Mouse (Mus musculus) 3134 (cell line): ENCODE data around the gene Mthfd1l.
"Not testable (repeated sequence)": the region's sequence is repeated elsewhere in the genome, so short reads cannot be mapped to it uniquely, and the experiment has no call there.

Experiments used
- DNase-seq: peaks from one replicate; pipeline ENCODE4 v3.0.0-alpha.2; 2011; ENCODE audit warnings: low spot score; ENCODE audit not compliant: insufficient read length; ENCODE audit errors: extremely low read depth

Gene Mthfd1l

DNA sequence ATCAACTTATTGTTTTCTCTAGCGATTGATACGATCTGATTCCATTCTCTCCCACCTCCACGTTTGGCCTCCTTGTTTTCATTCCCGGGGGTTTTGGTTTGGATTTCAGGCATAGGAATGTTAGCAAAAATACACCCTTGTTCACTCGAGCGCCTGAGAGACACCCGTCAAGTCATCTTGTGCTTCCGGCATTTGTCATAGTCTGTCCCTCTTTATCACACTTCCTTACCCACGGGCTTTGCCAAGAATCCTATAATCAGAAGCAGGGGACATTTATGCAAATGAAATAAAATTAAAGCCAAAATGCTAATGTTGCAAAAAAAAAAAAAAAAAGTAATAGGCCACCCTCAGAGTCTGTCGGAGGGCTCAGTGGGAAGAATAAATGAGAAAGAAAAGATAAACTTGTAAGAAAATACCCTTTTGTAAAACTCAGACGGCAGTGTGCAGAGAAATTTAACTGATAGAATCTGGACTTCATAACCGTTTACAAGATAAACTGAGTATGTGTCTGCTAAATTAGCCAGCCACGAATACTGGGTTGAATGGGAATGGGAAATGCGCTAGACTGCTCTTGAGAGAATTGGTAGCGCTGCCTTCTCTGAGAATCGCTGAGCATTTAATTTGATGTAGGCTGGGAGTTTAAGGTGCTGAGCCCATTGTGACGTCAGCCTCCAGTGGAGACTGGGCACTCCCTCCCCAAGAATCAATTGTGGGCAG, 139.9 kb downstream of the Mthfd1l start:
- no peak for DNase-seq

DNA sequence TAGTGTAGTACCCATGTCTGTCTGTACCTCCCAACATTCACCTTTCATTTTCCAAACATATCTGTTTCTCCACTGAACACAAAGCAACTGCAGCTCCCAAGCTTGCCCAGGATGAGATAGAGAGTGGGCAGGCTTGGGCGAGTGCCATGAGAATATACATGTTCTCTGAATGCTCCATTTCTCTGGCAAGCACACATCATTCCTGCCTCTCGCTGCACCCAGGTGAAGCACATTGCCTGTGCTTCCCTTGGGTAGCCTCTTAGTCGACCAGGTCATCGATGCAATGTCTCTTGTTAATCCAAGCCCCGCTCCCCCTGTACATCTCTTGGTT, 140.4 kb downstream of the Mthfd1l start:
- DNase-seq: no peak

DNA sequence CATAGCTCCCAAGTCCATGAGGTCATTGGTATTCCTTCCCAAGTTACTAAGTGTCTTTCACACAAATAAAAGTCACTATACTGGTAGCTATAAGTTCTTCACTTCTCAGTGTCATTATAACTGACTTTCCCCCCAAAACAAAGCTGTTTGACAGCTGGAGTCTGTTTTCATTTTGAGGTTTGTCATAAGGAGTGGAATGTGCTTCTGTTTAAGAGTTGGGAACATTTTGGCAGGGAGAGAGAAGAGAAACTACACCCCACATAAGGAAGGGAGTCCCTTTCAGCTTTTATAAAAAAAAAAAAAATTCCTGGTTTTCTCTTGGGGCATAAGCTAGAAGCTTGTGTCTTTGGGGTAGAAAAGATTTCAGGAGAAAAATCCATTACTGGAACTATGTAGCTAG, 143.7 kb downstream of the Mthfd1l start:
- DNase-seq: no peak

DNA sequence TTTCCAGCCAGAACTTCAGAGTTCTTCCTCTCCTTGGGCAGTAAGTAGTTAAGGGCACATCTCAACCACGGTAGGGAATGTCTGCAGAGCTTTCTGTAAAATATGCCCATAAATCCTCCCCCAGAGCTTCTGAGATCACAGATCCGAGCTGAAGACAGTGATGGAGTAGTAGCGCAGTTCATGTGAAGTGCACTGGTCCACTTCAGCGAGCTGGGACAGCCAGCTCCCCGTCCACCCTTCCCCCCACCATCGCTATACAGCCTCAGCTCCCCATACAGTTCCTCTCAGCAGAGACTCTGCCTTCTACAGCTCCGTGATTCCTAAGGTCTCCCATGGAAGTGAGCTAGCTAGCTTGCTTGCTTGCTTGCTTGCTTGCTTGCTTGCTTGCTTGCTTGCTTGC, 144.2 kb downstream of the Mthfd1l start:
- DNase-seq: no peak

DNA sequence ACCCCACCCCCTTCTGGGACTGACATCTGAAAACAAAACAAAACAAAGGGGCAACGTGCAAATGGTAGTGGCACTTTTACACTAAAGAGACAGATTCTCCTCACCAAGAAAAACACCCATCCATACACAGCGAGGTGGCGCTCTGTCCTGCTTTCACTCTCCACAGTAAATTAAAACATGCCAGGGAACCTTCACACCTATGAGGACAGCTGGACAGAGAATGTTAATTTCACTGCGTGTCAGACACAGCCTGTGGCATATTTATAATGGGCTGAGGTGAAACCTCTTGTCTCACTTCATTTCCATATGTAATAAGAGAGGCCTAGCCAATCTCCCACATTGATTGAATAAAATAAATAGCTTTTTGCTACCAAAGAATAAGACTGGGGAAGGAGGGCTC, 146.4 kb downstream of the Mthfd1l start:
- DNase-seq: no peak

DNA sequence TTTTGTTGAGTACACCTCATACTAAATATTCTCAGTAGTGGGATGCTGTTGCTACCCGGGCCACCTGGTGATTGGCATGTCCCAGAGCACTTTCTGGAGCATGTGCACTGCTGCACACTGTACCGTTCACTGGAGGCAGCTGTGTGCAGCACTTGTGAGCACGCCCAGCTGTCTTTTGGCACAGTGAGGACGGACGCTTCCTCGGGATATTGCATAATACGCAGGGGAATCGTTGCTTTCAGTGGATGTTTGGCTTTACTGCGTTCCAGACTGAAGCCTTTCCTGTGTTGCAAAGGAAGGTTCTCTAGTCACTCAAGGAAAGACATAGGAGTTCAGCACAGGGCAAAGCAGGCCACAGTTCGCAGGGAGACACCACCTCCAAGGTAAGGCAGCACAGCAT, 147.8 kb downstream of the Mthfd1l start:
- peak; percentile 59 for DNase-seq

DNA sequence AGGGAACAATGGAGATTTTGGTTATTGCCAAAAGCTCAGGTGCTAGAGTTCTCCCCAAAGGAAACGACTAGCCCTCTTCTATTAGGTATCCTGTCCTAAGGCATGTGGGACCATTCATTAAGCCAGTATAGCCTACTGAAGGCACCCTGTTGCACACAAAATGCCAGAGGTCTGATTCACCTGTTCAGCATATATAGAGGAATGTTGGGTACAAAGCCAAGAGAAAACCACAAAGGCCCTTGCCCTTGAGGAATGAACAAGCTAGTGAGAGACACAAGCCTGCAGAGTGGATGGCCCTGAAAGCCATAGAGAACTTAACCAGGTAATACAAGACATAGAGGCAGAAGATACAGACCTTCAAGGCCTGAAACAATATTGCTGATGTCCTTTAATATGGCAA, 148.3 kb downstream of the Mthfd1l start:
- peak; percentile 51 for DNase-seq

DNA sequence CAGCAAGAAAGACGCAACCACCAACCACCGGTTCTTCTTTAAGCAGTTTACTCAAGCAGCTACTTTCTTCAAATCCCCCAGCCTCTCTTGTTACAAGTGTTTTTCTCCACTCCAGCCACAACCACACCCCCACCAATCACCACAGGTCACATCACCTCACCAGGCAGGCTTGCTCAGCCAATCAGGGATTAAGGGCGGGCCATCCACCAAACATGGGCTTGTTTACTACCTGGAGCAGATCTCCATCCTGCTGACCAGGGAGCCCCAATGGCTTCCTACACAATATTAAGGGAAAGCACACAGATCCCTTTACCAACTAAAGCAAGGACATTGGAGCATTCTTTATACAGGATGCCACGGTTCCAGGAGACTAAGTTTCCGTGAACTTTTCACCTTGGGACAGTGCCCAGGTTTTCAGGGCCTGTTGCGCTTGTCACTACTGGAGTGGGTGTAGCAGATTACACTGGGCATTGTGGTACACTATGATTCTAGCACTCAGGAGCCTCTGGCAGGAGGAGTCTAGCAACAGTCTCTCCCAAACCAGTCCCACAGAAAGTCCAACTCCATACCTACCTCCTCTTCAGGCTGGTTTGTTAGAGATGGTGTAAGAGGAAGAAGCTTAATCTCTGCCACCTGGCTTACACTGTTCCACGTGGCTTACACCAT, 150.5 kb downstream of the Mthfd1l start:
- DNase-seq: not testable (repeated sequence)

DNA sequence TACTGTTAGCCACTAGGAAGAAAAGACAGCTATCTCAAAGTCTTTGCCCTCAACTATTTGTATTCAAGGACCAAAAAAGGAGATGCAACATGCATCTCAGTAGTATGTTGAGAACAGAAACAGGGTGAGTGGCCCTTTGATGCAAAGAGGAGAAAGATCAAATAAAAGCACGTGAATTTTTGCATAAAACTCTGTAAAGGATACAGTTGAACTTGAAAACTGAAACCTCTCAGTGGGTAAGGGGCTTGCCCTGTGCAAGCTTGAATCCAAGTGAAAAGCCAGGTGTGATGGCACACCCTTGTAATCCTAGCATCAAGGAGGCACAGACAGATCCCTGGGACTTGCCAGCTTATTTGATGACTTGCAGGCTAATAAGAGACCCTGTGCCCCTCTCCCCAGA, 151.2 kb downstream of the Mthfd1l start:
- DNase-seq: no peak

DNA sequence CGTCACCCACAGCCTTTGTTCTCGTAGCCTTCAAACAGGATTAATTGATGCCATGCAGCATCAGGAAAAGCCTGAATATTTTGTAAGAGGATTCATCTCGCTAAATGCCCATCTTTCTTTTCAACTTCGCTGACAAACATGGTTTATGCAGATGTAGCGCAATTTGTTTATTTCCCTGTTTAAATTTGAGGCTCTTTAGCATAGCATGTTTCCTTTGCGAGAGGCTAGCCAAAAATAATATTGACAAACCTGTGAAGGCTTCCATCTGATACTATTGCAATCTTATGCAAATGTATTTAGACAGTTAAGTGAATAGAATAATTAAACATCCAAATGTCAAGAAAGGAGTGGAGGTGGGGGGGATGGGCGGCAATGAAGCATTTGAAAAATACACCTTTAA, 152.3 kb downstream of the Mthfd1l start:
- no peak for DNase-seq

DNA sequence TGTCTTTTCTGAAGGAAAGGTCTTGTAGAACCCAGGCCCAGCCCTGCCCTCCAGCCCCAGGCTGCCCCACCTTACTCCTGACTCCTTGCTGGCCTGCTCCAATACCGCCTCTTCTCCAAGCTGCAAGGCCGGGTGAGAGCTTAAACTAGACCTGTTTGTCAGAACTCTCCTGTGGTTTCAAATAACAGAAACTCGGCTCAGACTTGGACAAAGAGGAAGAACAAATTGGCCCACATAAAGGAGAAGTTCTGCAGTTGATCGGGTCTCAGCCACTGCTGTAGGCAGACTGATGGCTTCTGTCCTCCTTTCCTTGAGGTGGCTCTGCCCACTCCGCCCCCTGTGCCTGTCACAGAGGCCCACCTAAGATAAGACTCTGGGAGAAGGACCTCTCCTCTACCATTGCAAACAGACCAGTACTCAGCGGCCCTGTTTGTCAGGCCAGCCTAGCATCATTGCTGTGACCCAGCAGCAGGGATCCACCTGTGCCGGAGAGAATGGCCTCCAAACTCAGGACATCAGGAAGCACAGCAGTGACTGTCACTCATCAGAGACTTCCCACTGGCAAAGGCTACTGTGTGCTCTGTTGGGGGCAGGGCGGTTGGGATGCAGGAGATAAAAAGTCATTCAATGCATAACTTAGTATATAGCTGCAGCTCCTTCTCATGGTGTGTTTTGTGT, 153.6 kb downstream of the Mthfd1l start:
- no peak for DNase-seq

DNA sequence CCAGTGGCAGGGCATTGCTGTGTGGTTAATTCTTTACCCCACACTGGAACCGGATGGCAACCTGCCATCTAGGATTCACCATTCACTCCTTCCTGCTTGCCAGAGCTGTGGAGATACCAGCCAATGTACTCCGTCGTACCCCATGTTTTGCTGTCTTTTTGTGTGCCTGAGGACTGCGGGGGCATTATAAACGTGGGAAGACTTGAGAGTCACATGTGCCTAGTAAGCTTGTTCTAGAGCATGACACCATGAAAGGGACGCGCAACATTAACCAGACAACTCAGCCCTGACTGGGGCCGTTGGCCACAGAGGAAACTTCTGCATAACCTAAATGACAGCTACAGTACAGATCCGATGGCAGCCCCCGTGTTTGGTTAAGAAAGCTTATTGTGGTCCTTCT, 155.5 kb downstream of the Mthfd1l start:
- DNase-seq: no peak

DNA sequence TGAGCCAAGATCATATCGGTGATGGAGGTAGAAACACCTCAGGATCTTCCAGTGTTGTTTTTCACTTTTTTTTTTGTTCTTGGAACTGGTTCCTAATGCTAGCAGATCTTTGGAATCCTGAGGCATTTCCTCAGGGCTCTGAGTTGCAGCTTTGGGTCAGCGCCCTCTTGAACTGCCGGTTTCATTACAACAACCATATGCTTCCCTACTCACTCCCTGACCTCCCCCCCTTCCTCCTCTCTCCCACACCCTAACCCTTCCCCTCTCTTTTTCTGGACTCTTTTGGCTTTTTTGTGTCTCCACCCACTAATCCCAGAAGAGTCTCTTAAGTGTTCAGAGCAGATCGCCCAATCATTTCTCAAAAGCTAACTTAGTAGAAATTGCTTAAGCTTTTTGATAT, 156.0 kb downstream of the Mthfd1l start:
- no peak for DNase-seq

DNA sequence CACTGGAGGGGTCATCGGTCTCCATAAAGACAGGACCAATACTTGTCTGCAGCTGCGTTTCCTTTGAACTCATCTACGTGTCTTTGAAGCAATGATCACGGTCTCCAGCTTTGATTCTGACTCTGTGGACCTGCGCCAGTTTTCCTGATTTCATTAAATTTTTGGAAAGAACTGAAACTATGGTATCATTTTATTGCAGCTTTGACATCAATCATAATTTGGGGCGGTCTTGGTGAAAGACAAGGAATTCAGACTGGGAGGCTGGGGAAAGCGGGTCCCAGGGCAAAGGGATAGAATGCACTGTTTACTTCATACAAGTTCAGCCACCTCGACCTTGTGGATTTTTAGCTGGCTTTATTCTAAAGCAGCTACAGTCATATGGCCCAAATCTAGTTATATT, 156.5 kb downstream of the Mthfd1l start:
- no peak for DNase-seq

DNA sequence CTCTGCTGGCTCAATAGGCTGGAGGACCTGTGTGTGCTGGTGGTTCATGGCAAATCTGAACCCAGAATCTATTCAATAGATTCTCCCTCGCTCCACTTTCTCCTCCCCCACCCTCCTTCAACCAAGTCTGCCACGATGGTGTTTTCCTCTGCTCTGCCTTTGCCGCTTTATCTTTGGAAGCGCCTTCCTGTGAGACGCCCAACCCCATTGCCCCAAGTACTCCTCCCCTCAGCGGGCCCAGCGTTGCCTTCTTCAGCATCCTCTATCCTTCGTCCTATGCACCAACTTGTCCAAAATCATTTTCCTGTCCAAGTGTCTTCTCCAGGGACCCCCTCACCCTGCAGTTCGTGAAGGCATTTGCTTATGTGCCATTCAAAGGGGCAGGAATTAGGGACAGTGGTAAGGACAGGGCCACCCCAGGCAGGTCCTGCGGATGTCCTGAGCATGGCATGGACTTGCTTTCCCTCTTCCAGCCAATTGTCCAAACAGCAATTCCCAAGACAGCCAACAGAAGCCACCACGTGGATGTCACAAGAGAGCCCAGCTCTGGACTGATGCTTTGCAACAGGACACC, 157.2 kb downstream of the Mthfd1l start:
- DNase-seq: no peak

DNA sequence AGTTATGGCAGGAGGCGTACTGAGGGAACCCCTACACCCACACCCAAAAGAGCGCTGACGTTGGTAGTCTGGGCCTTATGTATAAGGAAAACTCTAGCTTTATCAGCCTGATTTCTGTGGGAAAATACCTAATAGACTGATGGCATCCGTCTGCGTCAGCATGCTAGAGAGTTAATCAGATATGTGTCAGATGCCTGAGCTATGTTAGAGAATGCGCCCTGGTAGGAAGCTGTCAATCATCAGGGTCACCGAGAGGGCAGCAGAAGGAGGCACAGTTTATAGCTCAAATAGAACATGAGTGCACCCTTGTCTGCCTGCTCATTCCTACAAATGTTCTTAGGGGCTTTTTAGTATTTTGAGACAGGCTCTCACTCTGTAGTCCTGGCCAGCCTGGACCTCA, 159.8 kb downstream of the Mthfd1l start:
- DNase-seq: no peak

DNA sequence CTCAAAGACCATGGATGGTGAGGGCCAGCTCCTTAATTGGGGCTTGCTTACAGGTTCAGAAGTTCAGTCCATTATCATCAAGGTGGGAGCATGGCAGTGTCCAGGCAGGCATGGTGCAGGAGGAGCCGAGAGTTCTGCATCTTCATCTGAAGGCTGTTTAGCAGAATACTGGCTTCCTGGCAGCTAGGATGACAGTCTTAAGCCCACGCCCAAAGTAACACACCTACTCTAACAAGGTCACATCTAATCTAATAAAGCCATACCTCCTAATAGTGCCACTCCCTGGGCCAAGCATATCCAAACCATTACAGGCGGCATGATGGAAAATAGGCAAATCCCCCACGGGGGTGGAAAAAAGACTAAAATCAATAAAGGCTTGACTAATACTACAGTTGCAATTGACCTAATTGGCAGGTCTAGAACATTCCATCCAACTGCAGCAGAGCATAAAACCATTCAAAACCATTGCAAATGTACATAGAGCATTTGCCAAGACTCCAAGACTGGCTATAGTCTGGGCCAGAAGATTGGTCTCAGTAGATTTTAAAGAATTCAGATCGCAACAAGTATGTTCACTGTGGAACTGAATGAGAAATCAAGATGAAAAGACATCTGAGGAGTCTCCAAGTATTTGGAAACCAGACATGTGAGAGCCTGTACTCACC, 162.3 kb downstream of the Mthfd1l start:
- no peak for DNase-seq

DNA sequence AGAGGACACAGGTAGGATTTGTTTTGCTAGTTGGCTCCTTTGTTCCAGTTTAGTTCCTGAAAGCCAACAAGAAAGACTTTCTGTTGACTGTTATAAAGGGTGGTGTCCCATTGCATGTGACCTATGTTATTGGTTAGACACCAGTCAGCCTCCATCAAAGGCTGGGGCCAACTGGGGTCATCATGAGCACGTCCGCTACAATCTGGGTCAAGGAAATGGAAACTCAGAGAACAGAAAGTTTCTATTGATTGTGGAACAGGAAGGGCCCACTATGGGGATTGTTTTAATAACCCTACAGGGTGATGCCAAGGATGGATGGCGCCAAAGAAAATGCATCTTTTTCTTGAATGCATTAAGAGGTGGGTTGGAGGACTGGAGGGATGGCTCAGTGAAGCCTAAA, 166.6 kb downstream of the Mthfd1l start:
- DNase-seq: no peak

DNA sequence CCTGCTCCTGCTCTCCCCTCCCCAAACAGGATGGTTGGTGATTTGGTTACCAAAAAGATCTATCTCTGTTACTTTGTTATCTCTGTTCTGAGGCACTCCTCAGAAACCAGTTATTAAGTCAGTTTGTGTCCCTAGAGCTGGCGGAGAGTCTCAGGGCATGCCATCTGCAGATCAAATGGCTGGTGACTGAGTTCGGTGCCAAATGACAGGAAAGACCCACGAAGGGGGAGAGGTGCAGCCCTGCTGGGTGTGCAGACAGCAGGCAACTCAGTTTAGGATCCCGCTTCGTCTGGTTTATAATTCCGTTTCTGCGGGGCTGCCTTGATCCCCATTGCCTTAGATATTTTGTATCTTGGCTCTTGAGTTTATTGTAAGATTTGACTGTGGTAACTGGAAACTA, 168.8 kb downstream of the Mthfd1l start:
- no peak for DNase-seq

DNA sequence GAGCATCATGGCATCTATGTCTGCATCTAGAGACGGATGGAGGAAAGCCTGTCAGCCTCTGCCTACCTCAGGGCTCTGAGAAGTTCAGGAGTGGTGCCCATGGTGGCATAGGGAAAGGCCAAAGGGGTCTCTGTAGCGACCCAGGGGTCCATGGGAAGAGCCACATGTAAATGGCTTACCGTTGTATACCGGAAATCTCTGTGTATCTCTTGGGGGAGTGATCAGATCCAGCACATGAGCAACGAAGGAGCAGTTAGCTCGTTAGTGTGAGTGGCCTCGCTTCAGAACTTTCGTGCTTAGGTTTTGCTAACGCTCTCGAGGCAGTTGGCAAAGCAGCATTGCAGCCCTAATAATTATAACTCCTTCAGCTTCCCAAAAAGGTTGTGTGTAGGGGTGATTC, 169.9 kb downstream of the Mthfd1l start:
- DNase-seq: no peak

DNA sequence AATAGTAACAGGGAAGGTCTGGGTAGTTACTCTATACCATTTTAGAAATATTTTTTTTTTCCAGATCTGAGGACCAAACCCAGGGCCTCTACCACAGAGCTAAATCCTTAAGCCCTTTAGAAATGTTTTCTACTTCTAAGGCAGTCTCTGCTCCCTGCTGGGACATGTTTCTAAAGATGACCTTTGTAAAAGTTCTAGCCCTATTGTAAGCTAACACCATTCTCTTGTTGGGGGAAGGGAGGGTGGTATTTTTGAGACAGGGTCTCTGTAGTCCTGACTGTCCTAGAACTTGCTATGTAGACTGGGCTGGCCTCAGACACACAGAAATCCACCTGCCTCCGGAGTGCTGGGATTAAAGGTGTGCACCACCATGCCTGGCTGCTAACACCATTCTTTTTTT, 170.5 kb downstream of the Mthfd1l start:
- DNase-seq: no peak
